Mouse (Mus musculus) stomach, postnatal 0 days (tissue): ENCODE results near the gene Car5b.

ENCODE experiments used
- CTCF ChIP-seq: IDR thresholded peaks from 2 replicates; pipeline ENCODE4 v1.5.1; 2016; ENCODE audit warnings: antibody characterized with exemption, low read depth, mild to moderate bottlenecking, moderate library complexity
- EP300 ChIP-seq: optimal IDR thresholded peaks from 2 replicates; pipeline ENCODE3; 2016; ENCODE audit warnings: antibody characterized with exemption

- TF ChIP-seq CTCF (no peak), EP300 (no peak)
Observed at GRCm38 (mm10) chrX:164035401-164035800, 7.6 kb upstream of the Car5b start.
